Mouse (Mus musculus) ovary, adult 18-20 months (tissue): Measurements from ENCODE around the gene Clasp1.

Source experiments
- DNase-seq: peaks from one replicate; pipeline ENCODE4 v3.0.0; 2022; ENCODE audit warnings: low spot score, mixed read lengths

Gene Clasp1

DNA sequence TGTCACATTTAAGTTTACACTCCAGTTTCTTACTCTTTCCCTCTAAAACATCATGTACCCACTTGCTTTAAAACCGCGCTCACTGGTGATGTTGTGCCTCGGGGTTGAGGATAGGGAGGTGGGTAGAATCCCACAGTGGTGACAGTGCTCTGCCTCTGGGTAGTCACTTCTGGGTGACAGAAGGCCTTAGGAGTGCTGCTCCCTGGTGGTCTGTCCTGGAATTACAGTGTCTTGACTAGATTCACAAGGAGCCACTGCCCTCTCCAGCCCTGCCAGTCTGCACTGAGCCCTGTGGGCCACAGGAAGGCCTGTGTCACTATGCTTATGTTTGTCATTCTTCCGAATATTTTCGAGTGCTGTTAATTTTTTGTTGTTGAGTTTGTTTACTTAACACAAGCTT is 109.5 kb downstream of the Clasp1 start:
- peak; percentile 12 for DNase-seq

DNA sequence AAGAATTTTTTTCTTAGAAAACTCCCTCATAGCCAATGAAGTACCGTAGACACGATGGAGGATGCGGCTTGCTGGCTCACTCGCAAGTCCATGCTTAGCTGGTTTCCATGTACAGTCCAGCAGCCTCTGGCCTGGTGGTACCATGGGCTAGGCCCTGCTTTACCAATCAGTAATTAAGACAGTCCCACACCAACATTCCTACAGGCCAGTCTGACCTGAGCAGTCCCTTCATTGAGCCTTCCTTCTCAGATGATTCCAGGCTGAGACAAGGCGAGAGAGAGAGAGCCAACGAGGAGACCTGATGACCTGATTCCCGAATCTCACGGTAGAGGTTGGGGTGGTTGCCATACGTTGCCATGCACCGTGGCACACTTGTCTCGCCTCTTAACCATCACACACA is 111.7 kb downstream of the Clasp1 start:
- no peak for DNase-seq

DNA sequence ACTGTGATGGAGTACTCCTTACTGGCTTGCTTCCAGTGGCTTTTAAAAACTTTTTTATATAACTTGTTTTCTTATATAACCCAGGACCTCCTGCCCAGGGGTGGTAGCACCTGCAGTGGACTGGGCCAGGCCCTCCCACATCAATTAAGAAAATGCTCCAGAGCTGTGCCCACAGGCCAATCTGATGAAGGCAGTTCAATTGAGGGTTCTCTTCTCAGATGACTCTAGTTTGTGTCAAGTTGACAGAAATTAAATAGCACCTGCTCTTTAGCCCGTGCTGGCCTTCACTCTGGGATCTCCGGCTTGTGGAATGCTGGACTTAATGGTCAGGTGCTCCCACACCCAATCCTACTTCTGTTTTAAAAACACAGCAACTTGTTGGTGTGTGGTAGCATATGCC is 112.8 kb downstream of the Clasp1 start:
- no peak for DNase-seq

DNA sequence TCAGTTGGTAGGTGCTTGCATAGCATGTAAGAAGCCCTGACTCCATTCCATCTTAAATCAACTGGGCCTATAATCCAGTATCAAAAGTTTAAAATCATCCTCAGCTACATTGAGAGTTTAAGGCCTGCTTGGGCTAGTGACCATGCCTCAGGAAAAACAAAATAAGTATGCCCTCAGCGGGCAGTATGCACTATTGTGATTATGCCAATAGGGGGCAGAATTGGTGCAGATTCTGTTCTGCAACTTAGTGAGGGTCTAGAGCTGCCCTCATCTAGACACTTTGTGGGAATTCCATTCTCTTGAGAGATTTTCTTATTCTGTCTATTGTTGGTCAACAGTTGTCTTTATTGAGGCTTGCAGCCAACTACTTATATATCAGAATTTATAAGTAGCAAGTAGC is 116.9 kb downstream of the Clasp1 start:
- DNase-seq: no peak

DNA sequence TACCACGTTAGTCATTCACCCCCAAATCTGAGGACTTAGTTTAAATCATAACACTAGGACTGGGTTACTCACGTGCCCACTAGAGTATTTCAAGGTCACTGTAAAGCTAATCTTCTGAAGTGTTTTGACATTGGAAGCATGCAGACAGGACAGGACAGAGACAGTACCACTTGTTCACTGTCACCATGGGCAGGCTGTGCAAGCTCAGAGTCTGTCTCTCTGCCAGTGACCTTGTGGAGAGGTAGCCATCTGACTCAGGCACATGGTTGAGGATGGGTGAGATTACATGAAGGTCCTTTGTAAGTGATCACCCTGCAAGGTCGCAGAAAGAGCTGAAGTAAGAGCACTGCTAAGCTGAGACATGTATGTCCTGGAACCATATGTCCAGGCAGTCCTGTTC is 122.1 kb downstream of the Clasp1 start:
- no peak for DNase-seq

DNA sequence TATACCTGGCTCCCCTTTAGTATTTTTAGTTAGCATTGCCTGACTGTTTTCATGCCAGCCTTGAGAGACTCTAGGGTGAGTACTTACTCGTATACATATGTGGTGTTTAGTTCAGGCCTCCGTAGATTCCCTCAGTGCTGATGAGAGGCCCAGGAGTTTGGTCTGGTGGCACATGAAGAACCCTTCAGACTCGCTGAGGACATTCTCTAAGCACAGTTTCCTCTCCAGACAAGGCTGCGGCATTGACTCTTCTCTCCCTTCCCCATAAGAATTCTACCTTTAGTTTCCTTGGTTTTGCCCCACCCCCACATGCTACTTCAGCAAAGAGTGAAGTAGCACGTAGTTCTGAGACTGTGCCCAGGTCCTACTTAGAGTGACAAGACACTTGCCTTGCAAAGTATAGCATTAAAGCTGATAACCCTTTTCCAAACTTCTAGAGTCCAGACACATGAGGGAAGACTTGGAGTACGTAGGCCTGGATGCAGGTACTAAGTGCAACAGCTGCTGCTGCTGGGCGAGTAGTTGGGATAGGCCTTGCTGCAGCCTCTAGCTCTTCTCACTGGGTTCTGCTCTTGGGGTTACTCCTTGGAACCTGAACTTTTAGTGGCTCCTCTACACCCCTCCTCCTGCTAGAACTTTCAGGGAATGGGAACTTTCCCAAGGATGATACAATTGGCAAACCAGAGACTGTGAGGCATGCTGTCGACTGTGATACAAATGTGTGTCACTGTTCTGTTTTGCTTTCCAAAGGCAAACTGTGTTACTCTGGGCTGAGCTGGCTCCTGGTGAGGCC is 123.1 kb downstream of the Clasp1 start:
- no peak for DNase-seq

DNA sequence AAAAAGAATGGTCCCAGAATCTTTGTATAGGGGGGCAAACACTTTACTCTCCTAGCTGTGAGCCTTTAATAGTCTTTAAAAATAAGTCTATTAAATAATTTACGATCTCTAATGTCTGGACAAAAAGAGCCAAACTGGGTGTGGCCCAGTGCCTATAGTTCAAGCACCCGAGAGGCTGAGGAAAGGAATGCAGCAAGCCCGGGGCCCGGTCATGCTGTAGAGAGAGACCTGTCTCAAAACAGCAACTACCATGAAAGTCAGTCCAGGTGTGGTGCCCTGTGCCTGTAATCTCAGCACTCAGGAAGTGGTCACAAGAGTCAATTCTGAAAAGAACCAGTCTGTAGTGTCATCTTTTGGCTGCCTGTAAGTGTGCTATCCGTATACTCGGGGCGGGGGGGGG is 127.4 kb downstream of the Clasp1 start:
- DNase-seq: no peak

DNA sequence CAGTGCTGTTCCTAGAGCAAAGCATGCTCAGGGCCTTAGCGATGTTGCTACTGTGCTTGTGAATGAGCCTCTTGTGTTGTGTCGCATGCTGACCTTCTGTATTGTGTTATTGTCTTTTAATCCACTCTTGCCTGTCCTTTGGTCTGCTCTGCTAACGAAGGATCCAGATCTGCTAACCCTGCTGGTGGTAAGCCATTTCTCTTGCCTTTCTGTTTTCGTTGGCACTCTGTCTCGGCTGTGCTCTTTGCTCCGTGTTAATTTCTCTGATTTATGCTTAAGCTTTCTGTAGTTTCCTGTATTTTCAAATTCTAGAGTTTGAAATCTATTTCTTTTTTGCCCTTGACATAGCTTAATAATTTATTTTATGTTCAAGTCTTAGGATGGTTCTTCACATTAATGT is 134.3 kb downstream of the Clasp1 start:
- DNase-seq: no peak

DNA sequence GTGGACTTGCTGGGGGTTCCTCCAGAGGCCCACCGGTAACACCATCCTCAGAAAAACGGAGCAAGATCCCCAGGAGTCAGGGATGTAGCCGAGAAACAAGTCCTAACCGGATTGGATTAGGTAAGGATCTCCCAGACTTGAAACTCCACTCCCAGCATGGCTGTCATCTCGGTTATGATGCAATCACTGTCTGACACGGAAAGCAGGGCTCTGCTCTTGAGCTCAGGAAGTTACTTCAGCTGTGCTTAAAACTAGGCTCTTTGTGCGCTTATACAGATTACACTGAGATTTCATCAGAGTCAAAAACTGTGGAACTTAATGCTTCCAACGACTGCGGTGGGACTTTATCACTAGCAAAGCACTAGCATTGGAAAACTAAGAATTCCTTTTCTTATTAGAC is 136.5 kb downstream of the Clasp1 start:
- DNase-seq: no peak

DNA sequence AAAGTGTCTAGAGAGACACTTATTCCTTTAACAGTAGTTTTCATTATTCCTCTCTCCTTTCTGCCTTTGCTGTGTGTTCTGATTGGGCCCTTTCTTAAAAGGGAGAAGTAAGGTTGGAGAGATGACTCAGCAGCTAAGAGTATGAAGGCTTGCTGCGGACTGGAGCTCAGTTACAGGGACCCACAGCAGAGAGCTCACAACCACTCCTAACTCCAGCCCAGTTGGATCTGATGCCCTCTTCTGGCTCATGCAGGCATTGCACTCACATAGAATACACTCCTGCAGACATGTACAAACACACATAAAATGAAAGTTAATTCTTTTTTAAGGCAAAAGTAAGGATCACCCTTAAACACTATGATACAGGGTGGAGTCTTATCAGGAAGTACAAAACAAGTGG is 140.4 kb downstream of the Clasp1 start:
- no peak for DNase-seq

DNA sequence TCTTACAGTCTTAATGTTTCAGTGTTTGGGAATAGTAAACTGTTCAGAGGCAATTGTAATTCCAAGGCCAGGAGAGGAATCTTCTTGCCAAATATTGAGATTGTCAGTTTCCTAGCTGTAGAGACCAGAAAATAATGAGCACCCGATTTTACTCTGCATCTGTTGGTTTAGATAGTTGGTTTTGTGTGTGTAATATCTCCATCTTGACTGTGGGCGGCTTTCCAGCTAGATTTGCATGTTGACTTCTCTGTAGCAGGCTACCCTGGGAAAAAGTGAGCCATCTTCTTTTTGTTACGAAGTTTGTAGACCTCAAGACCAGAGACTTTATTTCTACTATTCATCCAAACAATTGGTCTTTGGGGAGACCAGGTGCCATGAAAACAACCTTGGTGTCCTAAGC is 142.4 kb downstream of the Clasp1 start:
- DNase-seq: no peak

DNA sequence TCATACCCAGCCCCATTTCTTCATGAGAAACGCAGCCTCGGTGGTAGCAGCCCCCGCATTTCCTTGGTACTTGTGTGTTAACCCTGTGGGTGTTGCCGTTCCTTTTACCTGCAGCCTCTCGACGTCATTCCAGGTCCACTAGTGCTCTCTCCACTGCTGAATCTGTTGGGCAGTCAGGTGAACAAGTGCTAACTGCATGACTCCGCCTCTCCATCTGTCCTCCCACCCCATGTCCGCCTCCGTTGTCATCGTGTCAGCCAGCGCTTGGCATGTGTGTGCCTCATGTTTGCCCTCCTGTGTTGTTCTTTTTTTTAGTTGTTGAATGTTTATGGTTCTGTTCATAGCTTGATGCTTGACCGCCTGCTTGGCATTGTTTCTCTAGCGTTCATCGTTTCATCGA is 147.2 kb downstream of the Clasp1 start:
- no peak for DNase-seq

DNA sequence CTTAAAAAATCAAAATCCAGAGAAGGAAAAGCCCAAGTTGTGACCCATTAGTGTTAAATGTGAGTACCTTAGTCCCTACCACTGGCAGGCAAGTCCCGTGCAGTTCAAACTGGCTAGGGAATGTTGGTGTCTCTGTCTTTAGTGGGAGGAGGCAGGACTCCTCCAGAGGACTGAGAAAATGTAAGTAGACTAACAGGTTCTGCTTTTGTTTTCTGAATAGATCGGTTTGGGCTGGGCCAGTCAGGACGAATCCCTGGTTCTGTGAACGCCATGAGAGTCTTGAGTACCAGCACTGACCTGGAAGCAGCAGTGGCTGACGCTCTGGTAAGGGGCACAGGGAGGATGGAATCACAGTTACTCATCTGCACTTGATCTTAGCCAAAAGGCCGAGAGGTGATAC is 150.2 kb downstream of the Clasp1 start:
- no peak for DNase-seq

DNA sequence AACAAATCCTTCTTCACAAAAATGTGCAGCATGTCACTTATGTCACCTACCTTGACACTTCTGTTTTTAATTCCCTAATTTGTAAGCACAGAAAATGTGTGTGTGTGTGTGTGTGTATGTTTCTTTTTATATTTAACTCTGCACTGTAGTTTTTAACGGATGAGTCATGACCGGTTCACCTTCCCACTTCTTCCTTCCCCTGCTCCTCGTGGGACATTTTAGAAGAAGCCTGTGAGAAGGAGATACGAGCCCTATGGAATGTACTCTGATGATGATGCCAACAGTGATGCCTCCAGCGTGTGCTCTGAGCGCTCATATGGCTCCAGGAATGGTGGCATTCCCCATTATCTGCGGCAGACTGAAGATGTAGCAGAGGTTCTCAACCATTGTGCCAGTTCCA is 154.0 kb downstream of the Clasp1 start:
- DNase-seq: no peak

DNA sequence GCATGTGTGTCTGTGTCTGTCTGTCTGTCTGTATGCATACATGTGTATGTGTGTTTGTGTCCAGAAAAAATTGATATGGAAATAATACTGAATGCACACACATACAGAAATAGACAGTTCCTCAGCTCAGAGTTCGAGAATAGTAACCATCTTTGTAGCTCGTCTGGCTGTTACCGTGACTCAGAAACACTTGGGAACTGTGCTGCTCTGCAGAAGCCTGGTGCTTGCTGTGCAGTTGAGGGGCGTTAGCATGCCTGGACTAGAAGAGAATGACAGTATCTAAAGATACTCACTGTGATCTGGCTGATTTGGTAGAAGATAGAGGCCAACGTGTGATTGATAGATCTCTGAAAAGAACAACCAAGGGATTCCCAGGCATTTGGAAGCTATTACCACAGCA is 159.9 kb downstream of the Clasp1 start:
- DNase-seq: no peak

DNA sequence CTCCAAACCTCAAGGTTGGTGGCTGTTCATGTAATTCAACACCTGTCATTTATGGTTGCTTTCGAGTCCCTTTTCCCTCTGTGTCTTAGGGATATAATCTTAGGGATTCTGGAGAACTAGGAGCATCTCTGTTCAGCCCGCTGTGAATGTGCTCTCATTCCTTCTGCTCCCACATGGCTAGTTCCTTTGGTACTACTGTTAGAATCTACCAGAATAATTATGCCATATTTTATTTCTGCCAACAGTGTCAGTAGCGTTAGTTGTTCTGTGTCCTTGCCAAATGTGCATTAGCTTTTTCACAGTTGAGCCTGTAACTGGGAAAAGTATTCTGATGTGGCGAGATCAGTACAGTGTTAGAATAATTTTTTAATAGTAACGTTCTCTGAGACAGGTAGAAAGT is 162.3 kb downstream of the Clasp1 start:
- no peak for DNase-seq

DNA sequence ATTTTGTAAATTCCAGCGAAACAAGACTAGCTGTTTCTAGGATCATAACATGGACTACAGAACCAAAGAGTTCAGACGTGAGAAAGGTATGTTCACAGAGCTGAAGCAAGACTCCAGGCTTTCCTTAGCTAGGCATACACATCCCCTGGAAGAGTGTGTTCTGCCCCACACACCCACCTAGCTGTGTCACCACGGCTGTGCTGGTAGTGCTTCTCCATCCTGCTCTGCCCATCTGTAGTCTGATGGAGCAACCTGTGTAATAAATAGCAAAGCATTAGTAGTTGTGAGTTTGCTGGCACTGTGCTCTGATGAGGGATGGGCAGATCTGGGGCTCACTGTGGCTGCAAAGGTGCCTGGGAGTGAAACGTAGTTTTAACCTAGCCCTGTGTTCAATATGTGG is 163.2 kb downstream of the Clasp1 start:
- no peak for DNase-seq

DNA sequence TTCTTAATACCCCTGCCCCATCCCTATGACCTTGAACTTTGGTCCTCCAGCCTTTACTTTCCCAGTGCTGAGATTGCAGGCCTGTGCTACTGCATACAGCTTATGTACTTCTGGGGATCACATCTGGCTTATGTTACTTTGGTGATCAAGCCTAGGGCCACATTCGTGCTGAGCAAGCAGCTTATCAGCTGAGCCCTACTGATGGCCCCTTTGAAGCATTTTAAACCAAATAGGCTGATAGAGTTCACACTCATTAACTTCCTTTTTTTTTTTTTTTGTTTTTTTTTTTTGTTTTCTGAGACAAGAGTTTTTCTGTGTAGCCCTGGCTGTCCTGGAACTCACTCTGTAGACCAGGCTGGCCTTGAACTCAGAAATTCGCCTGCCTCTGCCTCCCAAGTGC is 164.2 kb downstream of the Clasp1 start:
- no peak for DNase-seq

DNA sequence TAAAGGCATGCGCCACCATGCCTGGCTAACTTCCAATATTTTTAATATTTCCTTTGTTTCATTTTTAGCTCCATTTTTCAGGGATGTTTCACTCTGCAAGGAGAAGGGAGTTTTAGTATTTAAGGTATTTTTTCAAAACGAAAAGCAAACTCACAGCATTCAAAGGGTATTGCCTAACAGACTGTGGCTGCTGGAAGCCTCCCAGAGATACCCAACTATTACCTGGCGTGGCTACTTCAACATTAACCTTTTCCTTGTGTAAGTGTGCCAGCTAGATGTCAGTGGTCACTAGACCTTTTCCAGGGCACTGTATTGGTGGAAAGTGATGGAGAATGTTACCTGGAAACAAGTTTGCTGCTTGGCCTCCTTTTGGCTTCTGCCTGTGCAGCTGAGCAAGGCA is 164.6 kb downstream of the Clasp1 start:
- DNase-seq: no peak

DNA sequence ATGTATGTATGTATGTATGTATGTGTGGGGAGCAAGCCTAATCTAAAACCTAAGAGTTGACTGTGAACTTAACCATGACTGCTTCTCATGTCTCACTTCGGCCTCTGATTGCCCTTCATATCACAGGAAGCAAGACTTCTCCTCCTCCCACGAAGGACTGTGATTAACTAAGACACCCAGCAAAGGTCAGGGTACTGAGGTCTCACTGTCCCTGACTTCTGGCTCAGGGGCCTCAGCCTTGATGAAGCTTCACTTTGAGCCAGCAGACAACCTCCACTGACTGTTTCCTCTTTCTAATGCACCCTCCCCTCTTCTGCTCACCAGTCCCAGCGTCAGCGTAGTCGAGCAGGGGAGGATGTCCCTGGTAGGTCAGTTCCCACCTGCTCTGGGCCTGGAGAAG is 166.1 kb downstream of the Clasp1 start:
- no peak for DNase-seq

DNA sequence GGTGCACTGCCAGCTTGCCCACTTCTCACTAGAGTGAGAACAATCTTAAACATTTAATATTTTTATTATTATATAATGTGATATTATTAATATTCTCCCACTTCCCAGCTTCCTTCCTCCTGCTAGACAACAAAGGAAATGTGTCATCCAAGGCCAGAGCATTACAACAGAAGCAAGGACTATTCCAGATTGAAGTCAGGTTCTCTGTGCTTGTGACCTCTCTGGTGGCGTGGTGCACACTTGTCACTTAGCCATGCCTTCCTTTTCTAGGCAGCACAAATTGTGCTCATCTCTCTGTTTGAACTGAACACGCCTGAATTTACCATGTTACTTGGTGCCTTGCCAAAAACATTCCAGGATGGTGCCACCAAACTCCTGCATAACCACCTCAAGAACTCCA is 170.9 kb downstream of the Clasp1 start:
- DNase-seq: no peak

DNA sequence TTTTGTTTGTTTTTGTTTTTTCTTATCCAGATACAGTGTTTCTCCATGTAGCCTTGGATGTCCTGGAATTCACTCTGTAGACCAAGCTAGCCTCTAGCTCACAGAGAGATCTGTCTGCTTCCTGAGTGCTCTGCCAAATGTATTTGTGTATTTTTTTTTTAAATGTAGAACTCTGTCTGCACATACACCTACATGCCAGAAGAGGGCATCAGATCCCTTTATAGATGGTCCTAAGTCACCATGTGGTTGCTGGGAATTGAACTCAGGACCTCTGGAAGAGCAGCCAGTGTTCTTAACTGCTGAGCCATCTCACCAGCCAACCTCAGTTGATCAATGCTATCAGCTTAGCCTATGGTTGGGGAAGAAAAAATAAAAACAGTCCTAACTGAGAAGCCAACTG is 175.7 kb downstream of the Clasp1 start:
- DNase-seq: no peak

DNA sequence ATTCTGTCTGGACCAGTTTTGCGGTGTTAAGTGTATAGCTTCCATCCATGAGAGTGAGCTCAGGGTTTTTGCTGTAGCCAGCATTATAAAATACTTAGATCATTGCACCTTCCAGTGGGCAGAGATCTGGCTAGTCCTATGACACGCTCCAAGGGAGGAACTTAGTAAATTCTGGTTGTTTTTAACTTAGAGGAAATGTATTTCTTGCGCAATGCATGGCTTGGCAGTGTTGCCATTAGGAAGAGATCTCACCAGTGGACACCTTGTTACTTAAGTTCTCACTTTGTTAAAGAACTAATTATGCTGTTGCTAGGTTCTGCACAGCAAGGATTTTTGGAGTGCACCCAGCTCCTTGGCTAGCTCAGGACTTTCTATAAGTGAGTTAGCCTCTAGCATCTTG is 178.8 kb downstream of the Clasp1 start:
- DNase-seq: no peak

DNA sequence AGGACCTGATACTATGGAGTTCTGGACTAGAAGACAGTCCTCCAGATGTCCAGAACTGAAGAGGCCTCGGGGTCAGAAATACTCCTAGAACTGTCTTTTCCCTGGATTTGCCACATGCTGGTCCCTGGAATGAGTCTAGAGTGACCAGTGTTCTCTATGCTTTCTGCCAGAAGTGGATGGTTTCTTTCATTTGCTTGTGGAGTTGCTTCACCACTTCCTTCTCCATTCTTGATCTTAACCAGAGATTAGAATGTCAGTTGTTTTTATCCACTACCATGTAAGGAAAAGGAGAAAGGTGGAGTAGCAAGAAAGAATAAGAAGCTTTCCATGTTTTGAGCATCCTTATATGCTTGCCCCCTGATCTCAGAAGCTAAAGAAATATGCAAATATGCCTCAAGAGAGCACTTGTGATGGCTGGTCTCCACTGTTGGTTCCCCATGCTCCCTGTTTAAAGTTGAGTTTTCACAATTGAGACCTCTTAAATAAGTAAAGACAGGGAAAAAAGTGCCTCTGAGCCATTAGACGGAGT is 191.4 kb downstream of the Clasp1 start:
- DNase-seq: no peak
